Mouse (Mus musculus) right cerebral cortex, adult 2 months (tissue): Measurements from ENCODE around the gene Rab33b.
"Not testable (repeated sequence)": the region's sequence is repeated elsewhere in the genome, so short reads cannot be mapped to it uniquely, and the experiment has no call there.

ENCODE experiments used
- DNase-seq, 2 experiments: peaks; one replicate each; pipeline ENCODE4 v3.0.0; 2021 to 2022; ENCODE audit warnings: low spot score in 2 of 2

Rab33b gene

GRCm38 (mm10) chr3:51483741-51484359 lies at the start of gene Rab33b:
TSS of gene Rab33b (plus strand) at chr3:51483920.
- peak; percentile 96 to 97 for DNase-seq

DNA sequence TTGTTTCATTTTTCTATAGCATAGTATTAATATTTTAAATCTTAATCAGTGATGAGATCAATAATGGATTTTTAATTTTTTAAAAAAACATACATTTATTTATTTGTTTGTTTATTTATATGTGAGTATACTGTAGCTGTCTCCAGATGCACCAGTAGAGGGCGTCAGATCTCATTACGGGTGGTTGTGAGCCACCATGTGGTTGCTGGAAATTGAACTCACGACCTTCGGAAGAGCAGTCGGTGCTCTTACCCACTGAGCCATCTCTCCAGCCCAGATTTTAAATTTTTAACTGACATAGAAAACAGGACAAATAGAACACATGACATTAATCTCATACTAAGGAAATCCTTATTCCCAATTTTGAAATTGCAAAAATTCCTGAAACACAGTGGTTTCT lies 49.4 kb upstream of the Rab33b start:
- not testable (repeated sequence) for DNase-seq

GRCm38 (mm10) chr3:51434871-51435595 lies 48.7 kb upstream of the Rab33b start:
- no peak for DNase-seq

DNA sequence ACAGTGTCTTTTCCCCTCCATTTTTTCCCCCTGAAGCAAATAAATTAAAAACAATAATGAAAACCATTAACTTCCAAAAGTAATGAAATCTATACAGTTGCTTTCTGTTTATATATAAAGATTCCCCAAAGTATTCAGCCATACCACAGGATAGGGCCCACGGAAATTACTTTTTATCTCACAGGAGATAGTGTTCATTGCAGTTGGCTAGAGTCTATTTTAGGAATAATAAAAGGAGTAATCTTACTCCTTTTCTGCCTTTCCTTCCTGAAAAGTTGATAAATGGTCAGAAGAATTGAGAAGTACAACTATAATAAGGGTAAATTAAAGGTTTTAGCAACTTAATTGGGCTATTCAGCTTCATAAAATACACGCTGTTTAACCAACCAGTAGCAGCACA lies 15.2 kb upstream of the Rab33b start:
- DNase-seq: no peak

- no peak for DNase-seq
Measured at GRCm38 (mm10) chr3:51475706-51476105, 8.0 kb upstream of the Rab33b start.

DNA sequence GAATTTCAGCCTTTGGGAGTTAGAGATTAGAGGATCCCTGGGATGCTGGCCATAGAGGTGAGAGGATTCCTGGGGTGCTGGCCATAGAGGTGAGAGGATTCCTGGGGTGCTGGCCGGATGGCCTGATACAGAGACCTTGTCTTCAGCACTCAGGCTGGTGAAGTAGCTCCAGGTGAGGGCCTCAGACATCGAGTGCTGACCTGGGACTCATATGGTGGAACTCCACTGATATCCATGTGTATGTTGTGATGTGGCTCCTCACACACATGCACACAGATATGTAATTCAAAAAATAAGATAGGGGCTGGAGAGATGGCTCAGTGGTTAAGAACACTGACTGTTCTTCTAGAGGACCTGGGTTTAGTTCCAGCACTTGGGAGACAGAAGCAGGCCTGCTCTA lies 3.8 kb upstream of the Rab33b start:
- DNase-seq: no peak

- peak; percentile 49 to 63 for DNase-seq
Measured at GRCm38 (mm10) chr3:51481059-51481458, 2.7 kb upstream of the Rab33b start.

GRCm38 (mm10) chr3:51481881-51482280 lies 1.8 kb upstream of the Rab33b start:
- no peak for DNase-seq

GRCm38 (mm10) chr3:51482781-51483180 lies 939 bp upstream of the Rab33b start:
- DNase-seq: no peak

- no peak for DNase-seq
Measured at GRCm38 (mm10) chr3:51484370-51484769, 650 bp downstream of the Rab33b start.

DNA sequence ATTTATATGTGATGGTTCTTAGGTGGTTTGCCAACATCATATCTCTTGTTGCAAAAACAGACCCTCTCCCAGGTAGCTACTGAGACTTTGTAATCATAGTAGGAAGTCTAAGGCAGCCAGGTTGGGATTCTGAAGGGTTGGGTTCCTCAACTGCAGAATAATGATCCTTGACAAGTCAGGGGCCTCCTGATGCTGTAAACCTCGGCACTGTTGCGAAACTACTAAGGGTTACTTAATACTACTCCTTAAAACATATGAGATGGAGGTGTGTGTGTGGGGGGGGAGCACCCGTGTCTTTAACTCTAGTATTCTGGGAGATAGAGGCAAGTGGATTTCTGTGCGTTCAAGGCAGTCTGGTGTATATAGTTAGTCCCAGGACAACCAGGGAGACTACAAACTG lies 1.6 kb downstream of the Rab33b start:
- no peak for DNase-seq

DNA sequence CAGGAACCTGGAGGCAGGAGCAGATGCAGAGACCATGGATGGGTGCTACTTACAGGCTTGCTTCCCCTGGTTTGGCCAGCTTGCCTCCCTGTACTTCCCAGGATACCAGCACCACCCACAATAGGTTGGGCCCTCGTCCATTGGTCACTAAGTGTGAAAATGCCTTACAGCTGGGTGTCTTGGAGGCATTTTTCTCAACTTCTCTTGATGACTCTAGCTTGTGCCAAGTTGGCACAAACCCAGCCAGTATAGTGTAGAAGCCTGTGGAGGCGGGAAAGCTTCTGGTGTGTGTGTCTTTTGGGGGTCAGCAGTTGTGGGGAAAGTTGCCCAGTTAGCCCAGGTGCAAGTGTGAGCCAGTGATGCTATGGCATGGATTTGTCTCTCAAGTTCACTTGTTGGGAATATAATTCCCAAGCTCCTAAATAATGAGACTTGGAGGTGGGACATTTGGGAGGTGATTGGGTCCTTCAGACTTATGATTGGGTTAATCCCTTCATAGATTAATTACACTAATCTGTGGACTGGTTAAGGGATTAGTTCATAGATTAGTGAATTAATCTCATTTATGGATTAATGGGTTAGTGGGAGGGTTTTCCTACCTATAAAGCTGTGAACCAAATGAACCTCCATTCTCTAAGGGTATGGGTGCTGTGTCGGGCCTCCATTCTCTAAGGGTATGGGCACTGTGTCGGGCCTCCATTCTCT lies 2.9 kb downstream of the Rab33b start:
- no peak for DNase-seq

DNA sequence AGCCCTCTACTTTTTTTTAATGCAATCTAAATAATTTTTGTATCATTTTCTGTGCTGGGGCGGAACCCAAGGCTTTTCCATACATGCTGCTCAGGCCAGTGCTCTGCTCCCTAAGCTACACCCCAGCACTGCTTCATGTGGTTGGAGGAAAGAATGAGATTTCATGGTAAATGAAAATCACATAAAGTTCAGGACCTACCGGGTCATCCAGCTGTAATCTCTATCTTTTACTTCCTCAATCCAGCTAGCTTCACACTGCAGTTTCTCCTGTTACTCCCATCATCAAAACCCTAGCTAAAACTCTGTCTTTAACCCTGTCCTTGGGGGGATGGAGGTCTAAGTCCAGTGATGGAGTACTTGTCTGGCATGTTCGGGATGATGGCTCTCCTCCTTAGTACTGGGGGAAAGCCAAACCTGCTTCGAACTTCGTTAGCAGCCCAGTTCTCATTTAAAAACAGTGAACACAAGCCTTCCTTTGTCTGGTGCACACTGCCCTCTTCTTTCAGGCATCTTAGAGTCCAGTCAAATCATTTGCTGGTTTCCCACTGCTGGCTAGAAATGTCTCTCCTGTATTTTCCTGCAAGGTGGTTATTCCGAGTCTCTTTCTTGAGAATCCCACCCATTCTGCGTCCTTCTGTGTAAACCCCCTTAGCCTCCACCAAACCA lies 6.5 kb downstream of the Rab33b start:
- no peak for DNase-seq

GRCm38 (mm10) chr3:51493272-51493838 lies 9.6 kb downstream of the Rab33b start:
- DNase-seq: no peak

DNA sequence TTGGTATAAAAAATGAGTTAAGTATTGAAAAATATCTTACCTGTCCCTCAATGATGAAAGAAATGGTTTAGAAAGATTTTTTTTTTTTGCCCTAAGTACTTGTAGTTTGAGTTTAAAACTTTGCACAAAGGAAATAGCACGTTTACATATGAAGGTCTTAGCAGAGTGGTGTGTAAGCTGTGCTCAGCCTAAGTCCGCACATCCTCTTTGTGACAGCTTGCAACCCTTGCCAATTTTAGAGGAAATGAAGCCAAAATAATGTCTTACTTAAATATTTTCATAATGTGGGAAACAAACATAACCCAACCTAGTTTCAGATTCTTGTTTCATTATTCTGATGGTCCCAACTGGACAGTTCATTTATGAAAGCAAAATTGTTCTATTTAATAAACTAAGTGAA lies 10.7 kb downstream of the Rab33b start:
- DNase-seq: no peak

DNA sequence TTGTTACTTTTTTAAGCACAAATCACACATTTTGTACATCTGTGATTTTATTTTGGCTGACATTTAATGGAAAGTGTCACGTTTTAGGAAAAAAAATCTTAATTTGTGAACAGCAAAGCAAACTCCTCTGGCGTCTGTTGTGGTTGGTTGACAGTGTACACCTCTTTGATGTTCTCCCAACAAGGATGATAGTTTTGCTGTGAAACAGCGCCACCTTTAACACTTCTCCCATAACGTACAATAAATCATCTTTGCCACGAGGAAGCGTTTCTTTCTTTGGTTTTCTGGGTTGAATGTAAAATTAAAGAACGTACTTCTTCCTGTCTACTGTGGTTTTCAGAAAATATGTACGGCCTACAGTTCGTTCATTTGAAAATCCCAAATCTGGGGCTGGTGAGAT lies 11.9 kb downstream of the Rab33b start:
- DNase-seq: no peak

DNA sequence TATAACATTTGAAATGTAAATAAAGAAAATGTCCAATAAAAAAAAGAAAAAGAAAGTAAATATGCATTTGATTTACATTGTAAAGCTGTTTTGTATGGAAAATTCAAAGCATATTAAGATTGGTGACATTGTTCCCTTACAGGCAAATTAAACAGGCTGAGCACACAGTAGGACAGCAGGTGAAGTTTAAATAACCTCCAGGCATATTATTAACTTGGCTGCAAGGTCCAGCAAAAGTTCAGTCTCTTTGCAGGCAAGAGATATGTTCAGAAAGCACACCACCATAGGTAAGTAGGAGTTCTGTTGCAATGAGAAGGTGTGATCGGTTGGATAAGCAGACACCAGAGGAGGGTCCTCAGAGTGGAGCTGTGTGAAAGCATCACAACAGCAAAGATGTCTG lies 14.3 kb downstream of the Rab33b start:
- DNase-seq: no peak

DNA sequence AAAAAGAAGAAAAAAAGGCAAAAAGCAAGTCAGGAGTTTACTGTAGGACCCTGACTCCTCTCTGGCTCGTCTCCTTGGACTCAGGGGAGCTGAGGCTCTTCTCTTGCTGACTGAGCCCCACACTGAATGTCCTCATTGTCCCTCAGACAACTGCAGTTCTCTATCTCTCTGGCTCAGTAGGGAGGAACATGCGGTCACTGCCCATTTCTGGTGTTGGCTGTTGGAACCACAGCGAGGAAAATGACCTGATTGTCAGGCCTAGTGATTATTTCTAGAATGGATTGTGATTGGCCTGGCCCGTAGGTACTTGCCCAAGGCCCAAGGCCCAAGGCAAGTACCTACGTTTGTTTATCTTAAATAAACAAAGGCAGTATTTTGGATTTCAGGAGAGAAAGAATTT lies 14.9 kb downstream of the Rab33b start:
- no peak for DNase-seq

- DNase-seq: no peak
Measured at GRCm38 (mm10) chr3:51499876-51500275, 16.2 kb downstream of the Rab33b start.

DNA sequence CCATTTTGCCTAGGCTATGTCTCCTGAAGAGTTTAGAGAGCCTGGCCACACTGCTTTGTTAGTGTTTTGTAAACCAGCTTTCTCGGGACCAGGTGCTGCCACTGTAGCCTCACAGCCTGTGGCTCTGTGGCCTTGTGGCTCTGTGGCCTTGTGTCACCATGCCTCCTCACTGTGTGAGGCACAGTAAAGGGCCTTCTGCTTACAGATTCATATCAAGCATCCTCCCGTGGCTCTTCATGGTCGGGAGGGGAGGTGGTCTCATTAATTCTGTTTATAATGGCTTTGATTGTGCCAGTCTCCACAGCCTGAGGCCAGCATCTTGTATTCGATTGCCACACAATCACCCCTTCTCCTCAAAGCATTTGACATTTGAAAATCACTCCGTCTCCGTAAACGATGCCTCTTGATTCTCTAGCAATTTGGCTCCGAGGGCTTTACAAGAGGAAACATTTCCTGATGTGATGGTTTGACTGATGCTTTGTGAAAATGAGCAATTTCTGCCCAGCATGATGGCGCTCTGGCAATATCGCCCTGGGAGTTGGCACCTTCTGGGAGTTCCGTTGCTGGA lies 20.7 kb downstream of the Rab33b start:
- DNase-seq: no peak

DNA sequence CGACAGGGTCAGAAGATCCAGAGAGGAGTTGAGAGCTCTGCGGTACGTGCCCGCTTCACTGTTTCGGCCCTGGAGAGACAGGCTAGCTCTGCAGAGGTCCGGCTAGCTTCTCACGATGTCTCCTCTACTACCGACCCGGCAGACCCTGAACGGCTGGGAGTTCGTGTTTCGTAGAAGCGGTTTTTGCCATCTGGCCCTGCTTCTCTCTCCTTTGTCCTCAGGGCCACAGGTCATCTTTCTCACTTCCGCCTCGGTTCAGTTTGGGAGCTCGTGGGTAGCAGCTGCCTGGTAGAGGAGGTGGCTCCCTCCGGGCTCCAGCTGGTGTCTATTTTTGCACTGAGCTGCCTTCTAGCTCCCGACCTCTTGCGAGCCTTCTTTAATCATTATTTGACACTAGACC lies 21.7 kb downstream of the Rab33b start:
- no peak for DNase-seq

DNA sequence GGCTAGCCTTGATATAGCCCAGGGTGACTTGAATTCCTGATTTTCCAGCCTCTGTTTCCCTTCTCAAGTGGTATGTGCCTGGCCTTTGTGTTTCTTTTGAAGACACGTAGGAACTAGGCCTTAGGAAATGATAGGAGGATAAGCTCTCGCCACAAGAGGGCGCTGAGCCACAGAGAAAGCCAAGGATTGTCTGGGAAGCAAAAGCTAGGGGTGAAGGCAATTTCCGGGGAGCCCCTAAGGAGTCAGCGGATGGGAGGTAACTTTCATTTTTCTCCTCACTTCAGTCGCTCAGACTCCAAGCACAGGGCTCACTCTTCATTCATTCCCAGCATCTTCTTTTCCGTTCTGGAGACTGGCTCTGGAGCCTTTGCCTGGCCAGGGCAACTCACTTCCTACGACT lies 27.2 kb downstream of the Rab33b start:
- peak; percentile 87 to 88 for DNase-seq
